In the genomic region with DNA sequence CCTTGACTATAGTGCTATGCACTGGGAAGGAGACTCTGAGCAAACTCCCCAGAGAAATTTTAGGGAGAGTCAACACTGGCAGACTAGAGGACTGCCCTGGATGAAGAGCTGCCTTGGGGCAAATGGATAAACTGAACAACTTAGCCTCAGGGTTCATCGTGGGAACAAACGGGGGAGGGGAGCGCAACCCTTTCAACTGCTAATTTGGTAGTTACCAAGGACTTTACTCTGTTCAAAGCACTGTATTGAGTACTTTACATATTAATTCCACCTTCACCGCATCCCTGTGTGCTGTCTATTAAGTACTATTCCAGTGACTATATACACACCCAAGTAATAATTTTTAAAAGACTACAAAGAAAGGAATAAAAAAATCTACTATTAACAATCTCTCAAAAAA, we compare ENCODE assay signal across 26 mouse cellular contexts. TPM values are rescaled to one million over a fixed set of nuclear protein-coding genes. Genes with fewer than 3 reads are reported as not detected.
A peak's percentile ranks its signal among the peaks of the same experiment; 100 is the strongest.
DNase-seq lines count a peak whose midpoint lies in the region; ATAC-seq and TF ChIP-seq lines count a peak whose summit lies in the region.
"Had no signal": no experiment of that assay in that cellular context is flagged by ENCODE, and none has a peak within 500 bp of the region (broad histone marks: within the 10 kb centered on the region; RNA-seq: fewer than 3 reads in every experiment).

No protein-coding gene starts in this region.

- no peak overlapping the region for H3K4me3 ChIP-seq in midbrain, embryonic 11.5 days (ENCODE audit: low read depth, low read length)
- no peak overlapping the region for H3K4me3 ChIP-seq in midbrain, postnatal 0 days (ENCODE audit: low read depth, low read length)
- no peak overlapping the region for H3K4me3 ChIP-seq in ES-Bruce4 (ENCODE audit: low read depth, low read length)
- no peak overlapping the region for H3K4me3 ChIP-seq in layer of hippocampus, adult 2 months
- H3K4me3 ChIP-seq: embryonic facial prominence, embryonic 13.5 days; forebrain, embryonic 13.5 days; heart, embryonic 15.5 days; hindbrain, embryonic 13.5 days had no signal

- no peaks in the 10 kb centered on the region for H3K9me3 ChIP-seq in midbrain, embryonic 11.5 days (ENCODE audit: control insufficient read depth, low read length)
- H3K9me3 ChIP-seq in midbrain, postnatal 0 days (ENCODE audit: low read length) = no peaks in the 10 kb centered on the region
- H3K9me3 ChIP-seq in ES-Bruce4 (replicated peaks; ENCODE audit: control insufficient read depth, insufficient read depth, low read length, poor library complexity, severe bottlenecking) = no peaks in the 10 kb centered on the region
- H3K9me3 ChIP-seq: embryonic facial prominence, embryonic 13.5 days; forebrain, embryonic 13.5 days; heart, embryonic 15.5 days; hindbrain, embryonic 13.5 days had no signal

- H3K27me3 ChIP-seq in midbrain, embryonic 11.5 days (ENCODE audit: control insufficient read depth, insufficient read depth, low read length) = no peaks in the 10 kb centered on the region
- no peaks in the 10 kb centered on the region for H3K27me3 ChIP-seq in midbrain, postnatal 0 days (ENCODE audit: insufficient read depth, low read length)
- no peaks in the 10 kb centered on the region for H3K27me3 ChIP-seq in ES-Bruce4 (ENCODE audit: control insufficient read depth, insufficient read depth, low read length, poor library complexity, severe bottlenecking)
- H3K27me3 ChIP-seq: embryonic facial prominence, embryonic 13.5 days; forebrain, embryonic 13.5 days; heart, embryonic 15.5 days; hindbrain, embryonic 13.5 days had no signal

- H3K4me1 ChIP-seq in midbrain, embryonic 11.5 days (ENCODE audit: control insufficient read depth, insufficient read depth, low read length) = peaks cover 2% of the 10 kb centered on the region; the same call in 1 of the 2 replicates
- H3K4me1 ChIP-seq in midbrain, postnatal 0 days (ENCODE audit: insufficient read depth, low read length) = no peaks in the 10 kb centered on the region
- H3K4me1 ChIP-seq in ES-Bruce4 (ENCODE audit: control insufficient read depth, insufficient read depth, low read length) = peaks cover 9% of the 10 kb centered on the region
- H3K4me1 ChIP-seq: hindbrain, embryonic 13.5 days had no signal

- ATAC-seq in midbrain, embryonic 11.5 days (ENCODE audit: low FRiP score) = peak; percentile 33; the same call in 1 of the 2 replicates
- no peak for ATAC-seq in midbrain, postnatal 0 days (ENCODE audit: low FRiP score)
- ATAC-seq: forebrain, embryonic 13.5 days; hindbrain, postnatal 0 days had no signal

- TF ChIP-seq CTCF in midbrain, postnatal 0 days (IDR thresholded peaks at IDR 0.05) = no peak
- TF ChIP-seq CTCF in ES-Bruce4 (IDR thresholded peaks at IDR 0.05; ENCODE audit: low read depth, low read length) = no peak
- no peak for TF ChIP-seq CTCF in layer of hippocampus, adult 2 months (conservative IDR thresholded peaks at IDR 0.05)

- DNase-seq in midbrain, embryonic 11.5 days (ENCODE audit: low spot score, missing footprints) = no peak
- no peak for DNase-seq in midbrain, postnatal 0 days (ENCODE audit: low spot score)
- peak; percentile 55 for DNase-seq in WW6 (ENCODE audit: low read depth, low spot score)
- no peak for DNase-seq in yolk sac, embryonic 10.5 days (ENCODE audit: low spot score)
- DNase-seq in layer of hippocampus, adult 2 months (ENCODE audit: low spot score in 2 of 2) = no peak
- no peak for DNase-seq in frontal cortex, postnatal 10 days (ENCODE audit: low spot score in 2 of 2)
- DNase-seq: adrenal gland, postnatal 10 days; cerebellum, adult 11-12 months; cerebellum, adult 9-10 months; cerebellum, postnatal 36 days; gastrocnemius, postnatal 36 days; heart, adult 18-20 months; heart, postnatal 14 days had no signal

- no peaks in the 10 kb centered on the region for H3K36me3 ChIP-seq in midbrain, embryonic 11.5 days (ENCODE audit: control insufficient read depth, insufficient read depth, low read length)
- no peaks in the 10 kb centered on the region for H3K36me3 ChIP-seq in midbrain, postnatal 0 days (ENCODE audit: insufficient read depth, low read length)
- no peaks in the 10 kb centered on the region for H3K36me3 ChIP-seq in ES-Bruce4 (ENCODE audit: control insufficient read depth, insufficient read depth, low read length, poor library complexity, severe bottlenecking)
- H3K36me3 ChIP-seq: heart, embryonic 15.5 days had no signal

- no peak overlapping the region for H3K27ac ChIP-seq in midbrain, embryonic 11.5 days (ENCODE audit: low read depth, low read length)
- H3K27ac ChIP-seq in midbrain, postnatal 0 days (ENCODE audit: low read depth, low read length) = no peak overlapping the region
- H3K27ac ChIP-seq in ES-Bruce4 (ENCODE audit: insufficient read depth, low read length) = no peak overlapping the region
- H3K27ac ChIP-seq in layer of hippocampus, adult 2 months = no peak overlapping the region
- H3K27ac ChIP-seq: embryonic facial prominence, embryonic 13.5 days; forebrain, embryonic 13.5 days; heart, embryonic 15.5 days; hindbrain, embryonic 13.5 days; hindbrain, postnatal 0 days had no signal

- TF ChIP-seq EP300 in ES-Bruce4 (IDR thresholded peaks at IDR 0.05; ENCODE audit: insufficient read depth, low read depth, low read length) = peak; percentile 78

- TF ChIP-seq POLR2A in ES-Bruce4 (IDR thresholded peaks at IDR 0.05; ENCODE audit: insufficient read depth, low read length) = no peak

- H3K4me2 ChIP-seq in midbrain, embryonic 11.5 days = no peak overlapping the region
- no peak overlapping the region for H3K4me2 ChIP-seq in midbrain, postnatal 0 days (ENCODE audit: low read depth, low read length, poor library complexity, severe bottlenecking)
- H3K4me2 ChIP-seq: embryonic facial prominence, embryonic 13.5 days; forebrain, embryonic 13.5 days; heart, embryonic 11.5 days; heart, embryonic 15.5 days; hindbrain, embryonic 13.5 days had no signal

- 42% methylated on average over 4 of the region's 4 CpGs for WGBS in midbrain, embryonic 11.5 days
- WGBS in midbrain, postnatal 0 days = 36% methylated on average over 4 of the region's 4 CpGs

- no peak overlapping the region for H3K9ac ChIP-seq in midbrain, embryonic 11.5 days (ENCODE audit: low read length)
- no peak overlapping the region for H3K9ac ChIP-seq in midbrain, postnatal 0 days (replicated peaks; ENCODE audit: low read length, poor library complexity, severe bottlenecking)
- no peak overlapping the region for H3K9ac ChIP-seq in ES-Bruce4 (ENCODE audit: low read depth, poor library complexity, severe bottlenecking)
- H3K9ac ChIP-seq: embryonic facial prominence, embryonic 13.5 days; forebrain, embryonic 13.5 days; heart, embryonic 15.5 days; hindbrain, embryonic 13.5 days had no signal

RNA-seq across cellular contexts. Expression of a gene that starts 18.9 kb away (rescaled TPM):
- polyA plus RNA-seq in midbrain, embryonic 11.5 days (2014; fragmentation: Nextera tagmentation; extraction: Ambion mirVana) = 11.5 and 11.6 TPM in 2 replicates
- 25.1 and 32.1 TPM in 2 replicates for total RNA-seq in midbrain, postnatal 0 days (2014; rRNA removed)
- 8.1 and 11.6 TPM in 2 replicates for polyA plus RNA-seq in midbrain, postnatal 0 days (2015; fragmentation: Nextera tagmentation; extraction: Ambion mirVana)
- polyA plus RNA-seq in ES-Bruce4 (2011; ENCODE audit: insufficient read depth, insufficient read length, low read depth, missing spikeins) = 14.8 and 17.0 TPM in 2 replicates
- 10 to 100 TPM; 49.5 to 51.9 TPM for total RNA-seq in layer of hippocampus, adult 2 months (2021)

RNA-seq across cellular contexts. Expression of a gene that starts 45.3 kb away (rescaled TPM):
- polyA plus RNA-seq in midbrain, embryonic 11.5 days (2014; fragmentation: Nextera tagmentation; extraction: Ambion mirVana) = not detected in 2 replicates
- not detected in 2 replicates for total RNA-seq in midbrain, postnatal 0 days (2014; rRNA removed)
- not detected in 2 replicates for polyA plus RNA-seq in midbrain, postnatal 0 days (2015; fragmentation: Nextera tagmentation; extraction: Ambion mirVana)
- polyA plus RNA-seq in ES-Bruce4 (2011; ENCODE audit: insufficient read depth, insufficient read length, low read depth, missing spikeins) = 1.2 and 1.3 TPM in 2 replicates
- not detected for total RNA-seq in layer of hippocampus, adult 2 months (2021)
- total RNA-seq: adrenal gland, postnatal 10 days; adrenal gland, postnatal 4 days; gastrocnemius, adult 8-10 months; gastrocnemius, postnatal 36 days; heart, adult 18-20 months; heart, postnatal 14 days; hematopoietic stem cell, adult 5-6 weeks; hindbrain, postnatal 0 days; MEL had no signal
- polyA plus RNA-seq: C2C12; embryonic facial prominence, embryonic 13.5 days; forebrain, embryonic 13.5 days; heart, embryonic 11.5 days; heart, embryonic 15.5 days; hindbrain, embryonic 13.5 days; hindbrain, postnatal 0 days; intestine, embryonic 14.5 days had no signal
